7 mouse cellular contexts compared by ENCODE assay signal in genomic region chr13:51568911-51569684, GRCm38 (mm10). TPM values are rescaled to one million over a fixed set of nuclear protein-coding genes. Genes with fewer than 3 reads are reported as not detected.
DNase-seq lines count a peak whose midpoint lies in the region; ATAC-seq and TF ChIP-seq lines count a peak whose summit lies in the region.

Gene Shc3 (minus strand): TSS chr13:51569419.

- no peaks in the 10 kb centered on the region for H3K9me3 ChIP-seq in midbrain, embryonic 14.5 days (ENCODE audit: control insufficient read depth, low read length)

- no peaks in the 10 kb centered on the region for H3K36me3 ChIP-seq in kidney, adult 2 months (ENCODE audit: control insufficient read depth, insufficient read depth, low read length)
- H3K36me3 ChIP-seq in midbrain, embryonic 14.5 days (ENCODE audit: control insufficient read depth, insufficient read depth, low read length) = no peaks in the 10 kb centered on the region

- H3K27me3 ChIP-seq in kidney, adult 2 months (replicated peaks; ENCODE audit: control insufficient read depth, insufficient read depth, low read length) = peaks cover 6% of the 10 kb centered on the region; the same call in 1 of the 2 replicates
- peaks cover 22% of the 10 kb centered on the region for H3K27me3 ChIP-seq in midbrain, embryonic 14.5 days (ENCODE audit: control insufficient read depth, insufficient read depth, low read length)

- 2% methylated on average over 36 of the region's 36 CpGs for WGBS in kidney, adult 2 months
- WGBS in midbrain, embryonic 14.5 days = under 1% methylated on average over 36 of the region's 36 CpGs

- H3K4me2 ChIP-seq in midbrain, embryonic 14.5 days (ENCODE audit: low read length) = peak within 1 kb of the TSS; percentile 99

- H3K4me3 ChIP-seq in kidney, adult 2 months (ENCODE audit: insufficient read depth, low read depth, low read length) = peak within 1 kb of the TSS; percentile 44
- H3K4me3 ChIP-seq in midbrain, embryonic 14.5 days (replicated peaks; ENCODE audit: low read depth, low read length) = peak within 1 kb of the TSS; percentile 58

- no peaks in the 10 kb centered on the region for H3K4me1 ChIP-seq in kidney, adult 2 months (ENCODE audit: control insufficient read depth, insufficient read depth, low read length)
- H3K4me1 ChIP-seq in midbrain, embryonic 14.5 days (ENCODE audit: control insufficient read depth, insufficient read depth, low read length) = peaks cover 41% of the 10 kb centered on the region

- H3K27ac ChIP-seq in kidney, adult 2 months (ENCODE audit: insufficient read depth, low read depth, low read length) = no peak within 1 kb of the TSS
- peak within 1 kb of the TSS; percentile 86 for H3K27ac ChIP-seq in midbrain, embryonic 14.5 days (replicated peaks; ENCODE audit: low read depth, low read length)

- no peak for TF ChIP-seq POLR2A in kidney, adult 2 months (IDR thresholded peaks at IDR 0.05; ENCODE audit: low read depth, low read length)

- intact Hi-C loops in left cerebral cortex, postnatal 4 days (cut with DNase I) = loop anchor here (5.0 kb wide), 1 partner anchor 48 kb away; no protein-coding TSS in a partner anchor

- DNase-seq in adrenal gland, postnatal 36 days = peak; percentile 84 to 85
- DNase-seq in embryo, embryonic 9.5 days (ENCODE audit: extremely low spot score) = peak; percentile 81
- DNase-seq in heart, adult 18-20 months = peak; percentile 64 to 74
- DNase-seq in kidney, adult 2 months = peak; percentile 56
- DNase-seq in left cerebral cortex, postnatal 4 days = peak; percentile 94
- peak; percentile 97 for DNase-seq in midbrain, embryonic 14.5 days
- peak; percentile 94 for DNase-seq in telencephalon, adult 2 months (ENCODE audit: low read depth, low spot score)

- peak within 1 kb of the TSS; percentile 57; the same call in 1 of the 2 replicates for H3K9ac ChIP-seq in midbrain, embryonic 14.5 days (replicated peaks; ENCODE audit: low read length)

- ATAC-seq in midbrain, embryonic 14.5 days (ENCODE audit: low FRiP score, low TSS enrichment) = peak; percentile 92

- TF ChIP-seq CTCF in kidney, adult 2 months (conservative IDR thresholded peaks at IDR 0.05; ENCODE audit: insufficient read depth, insufficient read length, low read depth, low read length) = no peak

RNA-seq across cellular contexts. Expression of gene Shc3, which starts in this region (rescaled TPM):
- 1 to 10 TPM; 1.0 to 1.2 TPM for total RNA-seq in adrenal gland, postnatal 36 days (2021)
- 1 to 10 TPM; 1.0 to 1.2 TPM for total RNA-seq in heart, adult 18-20 months (2021)
- 0.77 and 1.1 TPM in 2 replicates for polyA plus RNA-seq in kidney, adult 2 months (2012; rRNA removed)
- 100 to 1,000 TPM; 157 to 163 TPM for total RNA-seq in left cerebral cortex, postnatal 4 days (2021)
- 5.0 and 8.3 TPM in 2 replicates for polyA plus RNA-seq in midbrain, embryonic 14.5 days (2014; fragmentation: Nextera tagmentation; extraction: Ambion mirVana)

Comparison
In these comparisons a context has a peak if more than half of its experiments do, and no peak if none do; other contexts are left out.
1. RNA of gene Shc3 (total RNA-seq): 157 to 163 TPM in left cerebral cortex, postnatal 4 days; 1.0 to 1.2 TPM in heart, adult 18-20 months and 1.0 to 1.2 TPM in adrenal gland, postnatal 36 days; every median in the first group is over 10 times any median in the second.
2. Peak in every context shown above with its lines, with median percentiles within 50 percentile points of each other: DNase-seq.